Mouse (Mus musculus) G1E (cell line): ENCODE measurements at regions not wholly inside any gene's neighbourhood (a gene's known extent, or its start where the extent isn't known, plus 50 kb on each side); places are given as distances from the start of the nearest gene placed in this dataset.
A peak's percentile ranks its signal among the peaks of the same experiment; 100 is the strongest.

Experiments
- ATAC-seq: 2 replicates; pipeline ENCODE4 v1.8.0; 2016; ENCODE audit warnings: mild to moderate bottlenecking; ENCODE audit not compliant: insufficient number of reproducible peaks, poor library complexity, low FRiP score, severe bottlenecking; ENCODE audit errors: extremely low read depth
- DNase-seq: peaks from one replicate; pipeline ENCODE4 v3.0.0; 2012; ENCODE audit warnings: low spot score
- H3K27me3 ChIP-seq: 2 replicates; pipeline ENCODE4 v1.6.1; 2012; ENCODE audit warnings: mild to moderate bottlenecking, low read length, inconsistent platforms; ENCODE audit not compliant: insufficient read depth
- H3K36me3 ChIP-seq: replicated peaks from 2 replicates; pipeline ENCODE3; 2012; ENCODE audit warnings: mild to moderate bottlenecking, inconsistent platforms
- H3K4me1 ChIP-seq: 2 replicates; pipeline ENCODE4 v1.6.1; 2012; ENCODE audit warnings: low read depth, low read length, inconsistent platforms, mixed read lengths; ENCODE audit not compliant: insufficient read depth
- H3K4me3 ChIP-seq: 2 replicates; pipeline ENCODE4 v1.5.1; 2012; ENCODE audit warnings: low read depth, mild to moderate bottlenecking, inconsistent platforms, low read length, moderate library complexity, mixed read lengths
- H3K9me3 ChIP-seq: replicated peaks from 2 replicates; pipeline ENCODE4 v1.6.1; 2012; ENCODE audit warnings: inconsistent platforms
- CTCF ChIP-seq: IDR thresholded peaks from 2 replicates; pipeline ENCODE4 v1.5.1; 2012; ENCODE audit warnings: low read depth, low read length, inconsistent platforms, mixed read lengths
- GATA1 ChIP-seq: IDR thresholded peaks from 2 replicates; pipeline ENCODE4 v1.6.1; 2012; ENCODE audit warnings: borderline replicate concordance, low read length, inconsistent platforms, mixed read lengths
- GATA2 ChIP-seq: IDR thresholded peaks from 2 replicates; pipeline ENCODE4 v1.6.1; 2012; ENCODE audit warnings: low read depth, low read length, inconsistent platforms, borderline replicate concordance
- POLR2AphosphoS5 ChIP-seq: IDR thresholded peaks from 2 replicates; pipeline ENCODE4 v1.6.1; 2012; ENCODE audit warnings: low read depth, low read length, inconsistent platforms; ENCODE audit not compliant: insufficient replicate concordance
- TAL1 ChIP-seq: conservative IDR thresholded peaks from 2 replicates; pipeline ENCODE4 v1.6.1; 2012; ENCODE audit warnings: low read depth, low read length, inconsistent platforms, mixed read lengths

DNA sequence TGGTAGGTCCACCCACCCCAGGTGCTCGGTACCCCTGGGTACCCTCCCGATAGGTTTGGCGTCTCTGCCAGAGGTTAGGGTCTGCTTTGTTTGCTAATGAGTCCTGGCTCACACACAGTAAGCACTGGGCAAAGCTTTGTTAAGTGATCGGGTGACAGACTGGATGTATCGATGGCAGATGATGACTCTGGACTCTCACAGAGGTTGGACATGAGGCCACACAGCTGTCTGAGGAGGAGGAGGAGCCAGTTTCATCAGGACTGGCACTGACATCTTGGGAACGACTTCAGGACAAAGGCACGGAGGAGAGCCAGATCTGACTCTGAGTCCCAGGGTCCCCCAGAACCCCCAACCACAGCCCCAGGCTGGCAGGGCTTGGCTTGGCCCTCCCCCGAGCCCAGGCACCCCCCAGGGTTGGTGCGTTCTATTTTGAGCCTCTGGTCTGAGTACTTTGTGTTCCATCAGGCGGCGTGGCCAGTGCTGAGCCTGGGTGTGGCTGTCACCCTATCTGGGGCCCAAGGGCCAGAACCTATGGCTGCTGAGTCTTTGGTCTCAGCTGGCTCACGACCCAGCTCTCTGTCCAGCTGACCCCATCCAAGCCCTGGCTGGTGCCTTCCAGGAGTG is 67.6 kb upstream of the Tmem189 start:
- Histone ChIP-seq H3K4me1 (peaks cover 79% of the 10 kb centered on the region), H3K36me3 (no peaks in the 10 kb centered on the region), H3K27me3 (peaks cover 63% of the 10 kb centered on the region), H3K9me3 (no peaks in the 10 kb centered on the region), H3K4me3 (peak overlapping the region; percentile 22; the same call in 1 of the 2 replicates)
- ATAC-seq: no peak
- no peak for TF ChIP-seq GATA1
- no peak for TF ChIP-seq TAL1
- no peak for TF ChIP-seq POLR2AphosphoS5
- no peak for TF ChIP-seq CTCF
- no peak for DNase-seq

DNA sequence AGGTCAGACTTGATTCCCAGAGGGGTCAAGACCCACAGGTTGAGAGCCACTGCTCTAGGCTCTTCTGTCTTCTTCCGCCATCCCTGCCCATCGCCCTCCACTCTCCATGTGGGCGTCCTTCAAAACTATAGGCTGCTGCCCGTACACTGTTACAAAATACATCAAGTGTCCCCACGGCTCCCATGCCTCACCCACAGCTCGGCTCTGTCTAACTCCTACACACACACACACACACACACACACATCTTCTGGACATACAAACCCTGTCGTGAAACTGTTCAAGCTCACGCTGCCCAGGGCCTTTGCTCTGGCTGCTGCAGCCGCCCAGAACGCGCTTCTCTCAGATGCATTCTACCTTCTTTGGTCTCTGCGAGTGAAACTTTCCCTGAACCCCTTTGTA is 67.1 kb upstream of the Tmem189 start:
- Histone ChIP-seq H3K27me3 (peaks cover 63% of the 10 kb centered on the region), H3K36me3 (no peaks in the 10 kb centered on the region), H3K4me1 (peaks cover 77% of the 10 kb centered on the region), H3K9me3 (no peaks in the 10 kb centered on the region), H3K4me3 (no peak overlapping the region)
- ATAC-seq: no peak
- DNase-seq: no peak
- TF ChIP-seq POLR2AphosphoS5 (no peak), GATA1 (no peak)

DNA sequence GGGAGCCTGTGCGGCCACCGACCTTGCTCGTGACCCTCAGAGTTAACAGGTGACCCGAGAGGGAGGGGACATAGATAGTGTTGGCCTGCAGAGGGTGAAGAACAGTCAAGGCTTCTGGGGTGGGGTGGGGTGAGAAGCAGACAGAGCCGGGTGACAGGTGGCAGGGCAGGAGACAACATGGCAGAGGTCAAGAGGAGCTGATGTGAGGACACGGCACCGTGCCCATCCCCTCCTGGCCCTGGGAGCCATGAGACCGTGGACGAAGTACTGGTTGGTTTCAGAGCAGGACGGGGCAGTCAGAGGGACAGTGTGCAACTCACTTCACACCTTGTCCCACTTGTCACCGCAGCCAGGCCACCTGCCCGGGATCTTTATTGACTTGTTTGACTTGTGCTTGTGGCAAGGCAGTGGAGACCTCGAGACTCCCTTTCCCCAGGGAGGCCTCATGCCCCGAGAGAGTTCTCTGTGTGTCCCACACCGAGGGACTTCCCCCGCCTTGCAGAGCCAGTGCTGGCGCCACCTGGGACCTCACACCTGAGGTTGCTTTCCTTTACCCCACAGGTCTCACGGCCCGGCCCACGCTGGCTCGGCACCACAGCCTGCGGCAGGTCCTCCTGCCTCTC is 65.4 kb upstream of the Tmem189 start:
- Histone ChIP-seq H3K9me3 (no peaks in the 10 kb centered on the region), H3K4me3 (no peak overlapping the region), H3K36me3 (no peaks in the 10 kb centered on the region), H3K4me1 (peaks cover 65% of the 10 kb centered on the region), H3K27me3 (peaks cover 67% of the 10 kb centered on the region)
- TF ChIP-seq POLR2AphosphoS5: no peak
- no peak for TF ChIP-seq CTCF
- TF ChIP-seq GATA1: no peak
- no peak for TF ChIP-seq TAL1
- no peak for TF ChIP-seq GATA2
- ATAC-seq (no peak), DNase-seq (no peak)

DNA sequence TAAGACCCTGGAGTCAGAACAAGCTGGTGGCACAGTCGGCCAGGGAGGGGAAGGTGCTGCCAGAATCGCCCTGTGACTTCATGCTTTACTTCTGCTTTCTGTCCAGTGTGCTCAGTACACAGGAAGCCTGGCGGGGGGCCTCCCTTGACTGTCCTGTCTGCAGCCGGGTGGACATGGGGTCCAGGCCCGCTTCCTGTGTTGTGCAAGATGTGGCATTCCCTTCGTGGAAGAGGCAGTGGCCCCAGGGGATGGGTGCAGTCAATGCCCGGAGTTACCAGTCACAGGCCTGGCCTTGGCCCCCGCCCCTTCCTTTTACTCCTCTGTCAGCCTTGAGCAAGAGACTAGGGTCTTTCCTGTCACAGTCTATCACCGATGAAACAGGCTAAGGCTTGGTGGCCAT is 64.3 kb upstream of the Tmem189 start:
- no peak for DNase-seq
- peaks cover 69% of the 10 kb centered on the region for H3K27me3 ChIP-seq
- TF ChIP-seq POLR2AphosphoS5 (no peak), CTCF (no peak), GATA2 (no peak), TAL1 (no peak), GATA1 (no peak)
- no peaks in the 10 kb centered on the region for H3K9me3 ChIP-seq
- H3K4me3 ChIP-seq: no peak overlapping the region
- H3K36me3 ChIP-seq: no peaks in the 10 kb centered on the region
- ATAC-seq: peak; percentile 50; the same call in 1 of the 2 replicates
- peaks cover 55% of the 10 kb centered on the region for H3K4me1 ChIP-seq

DNA sequence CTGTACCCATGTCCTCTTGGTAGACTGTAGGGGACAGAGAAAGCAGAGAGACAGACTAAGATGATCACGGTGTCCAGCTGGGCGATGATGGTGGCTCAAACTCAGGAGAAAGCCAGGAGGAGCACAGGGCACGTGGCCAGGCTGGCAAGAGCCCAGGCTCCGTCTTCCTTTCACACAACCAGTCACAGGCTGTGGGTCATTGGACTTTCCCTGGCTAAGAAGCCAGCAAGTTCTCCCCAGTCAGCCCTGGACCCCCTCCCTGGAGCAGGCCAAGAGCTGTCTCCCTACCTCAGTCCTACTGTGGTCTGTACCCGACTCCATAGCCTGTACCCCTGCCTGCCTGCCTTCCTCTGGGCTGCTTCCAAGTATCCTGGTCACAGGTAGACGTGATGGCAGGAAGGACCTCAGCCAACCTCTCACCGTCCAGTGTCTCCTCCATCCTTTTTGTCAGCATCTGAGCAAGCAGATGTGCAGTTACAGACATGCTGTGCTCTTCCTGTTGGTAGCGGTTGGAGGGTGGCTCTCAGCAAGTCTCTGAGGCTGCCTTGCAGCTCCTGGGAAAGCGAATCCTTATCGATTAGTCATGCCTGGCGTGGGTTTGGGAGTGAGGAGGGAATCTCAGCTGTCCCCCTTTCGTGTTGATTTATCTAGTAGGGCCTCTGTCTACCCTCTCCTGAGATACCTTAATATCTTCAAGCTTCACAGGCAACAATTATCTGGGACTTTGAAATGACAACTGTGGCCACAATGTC is 63.4 kb upstream of the Tmem189 start:
- H3K36me3 ChIP-seq: no peaks in the 10 kb centered on the region
- ATAC-seq (no peak), DNase-seq (no peak)
- H3K4me3 ChIP-seq: no peak overlapping the region
- peaks cover 55% of the 10 kb centered on the region for H3K4me1 ChIP-seq
- TF ChIP-seq TAL1 (no peak), POLR2AphosphoS5 (no peak), GATA1 (no peak), CTCF (no peak)
- peaks cover 63% of the 10 kb centered on the region for H3K27me3 ChIP-seq
- no peaks in the 10 kb centered on the region for H3K9me3 ChIP-seq

DNA sequence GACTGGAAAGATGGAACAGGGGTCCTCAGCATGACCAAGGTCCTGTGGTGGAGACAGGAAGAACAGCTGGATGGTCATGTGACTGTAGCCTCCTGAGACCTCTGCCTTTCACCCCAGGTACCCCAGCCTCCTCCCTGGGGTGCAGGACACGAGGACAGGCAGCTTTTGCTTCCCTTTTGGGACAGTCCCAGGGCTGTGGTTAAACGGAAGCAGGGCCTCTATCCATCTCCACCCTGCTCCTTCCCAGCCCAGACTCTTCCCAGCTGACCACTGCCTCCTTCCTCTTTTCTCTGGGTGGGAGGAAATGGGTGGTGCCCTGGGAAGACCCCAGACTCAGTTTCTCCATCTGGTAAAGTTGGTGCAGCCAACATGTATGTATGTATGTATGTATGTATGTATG is 62.0 kb upstream of the Tmem189 start:
- Histone ChIP-seq H3K4me1 (peaks cover 56% of the 10 kb centered on the region), H3K36me3 (no peaks in the 10 kb centered on the region), H3K27me3 (peaks cover 49% of the 10 kb centered on the region), H3K4me3 (no peak overlapping the region), H3K9me3 (no peaks in the 10 kb centered on the region)
- DNase-seq: no peak
- ATAC-seq: no peak
- TF ChIP-seq GATA1 (no peak), CTCF (no peak), TAL1 (no peak), POLR2AphosphoS5 (no peak), GATA2 (no peak)
